Mouse (Mus musculus) midbrain, embryonic 11.5 days (tissue): ENCODE results near the gene Pir. TPM values are rescaled to one million over a fixed set of nuclear protein-coding genes. Genes with fewer than 3 reads are reported as not detected.

ENCODE experiments used
- polyA plus RNA-seq: library from polyadenylated mRNA; unstranded; fragments of >200 nt; fragmentation: Nextera tagmentation; extraction: Ambion mirVana; gene quantifications from 2 replicates; pipeline ENCODE4 v1.2.1, GENCODE M21; 2014

Gene Pir
- polyA plus RNA-seq, 1 experiment from 2014 or later, result 6.7 TPM

Other genes starting within 250 kb of the Pir start
- 0.30 and 0.37 TPM in 2 replicates for gene Car5b, start 241.4 kb upstream of the Pir start, polyA plus RNA-seq
- gene Siah1b, start 192.9 kb upstream of the Pir start, polyA plus RNA-seq, result 49.8 and 50.9 TPM in 2 replicates
- 0.34 TPM in 1 of 2 replicates, not detected in the other for gene Cltrn, start 180.5 kb upstream of the Pir start, polyA plus RNA-seq
- 0.11 and 0.15 TPM in 2 replicates for gene Ace2, start 130.0 kb upstream of the Pir start, polyA plus RNA-seq
- 0.52 and 0.66 TPM in 2 replicates for gene Bmx, start 11.2 kb upstream of the Pir start, polyA plus RNA-seq
- gene Vegfd, start 104.0 kb downstream of the Pir start, polyA plus RNA-seq, result 0.79 and 1.0 TPM in 2 replicates
- 15.8 and 17.5 TPM in 2 replicates for gene Piga, start 150.4 kb downstream of the Pir start, polyA plus RNA-seq
- gene Asb11, start 167.6 kb downstream of the Pir start, polyA plus RNA-seq, result not detected in 2 replicates
- 0.37 and 0.63 TPM in 2 replicates for gene Asb9, start 237.0 kb downstream of the Pir start, polyA plus RNA-seq